Mouse (Mus musculus) embryonic facial prominence, embryonic 13.5 days (tissue): Measurements from ENCODE around the gene Pum1. TPM values are rescaled to one million over a fixed set of nuclear protein-coding genes. Genes with fewer than 3 reads are reported as not detected.
"Not testable (repeated sequence)": the region's sequence is repeated elsewhere in the genome, so short reads cannot be mapped to it uniquely, and the experiment has no call there.

ENCODE experiments used
- ATAC-seq: fragments of 200-750 bp; cut with Nextera tagmentation; 2 replicates; pipeline ENCODE4 v1.8.0; 2017; ENCODE audit warnings: low read depth; ENCODE audit not compliant: insufficient number of reproducible peaks, insufficient read depth, low FRiP score, low TSS enrichment
- H3K27ac ChIP-seq: fragments of 300-500 bp; sonication (generic); 2 replicates; pipeline ENCODE4 v1.5.1; 2015; ENCODE audit warnings: moderate library complexity, mild to moderate bottlenecking, inconsistent platforms
- H3K27me3 ChIP-seq: fragments of 300-500 bp; sonication (generic); 2 replicates; pipeline ENCODE4 v1.6.1; 2015; ENCODE audit warnings: mild to moderate bottlenecking, inconsistent platforms
- H3K36me3 ChIP-seq: fragments of 300-500 bp; sonication (generic); 2 replicates; pipeline ENCODE4 v1.6.1; 2015; ENCODE audit warnings: mild to moderate bottlenecking, inconsistent platforms
- H3K4me1 ChIP-seq: fragments of 300-500 bp; sonication (generic); 2 replicates; pipeline ENCODE4 v1.6.1; 2015; ENCODE audit warnings: inconsistent platforms
- H3K4me2 ChIP-seq: fragments of 300-500 bp; sonication (generic); 2 replicates; pipeline ENCODE4 v1.6.1; 2015; ENCODE audit warnings: moderate library complexity, mild to moderate bottlenecking, inconsistent platforms
- H3K4me3 ChIP-seq: fragments of 300-500 bp; sonication (generic); 2 replicates; pipeline ENCODE4 v1.5.1; 2015; ENCODE audit warnings: mild to moderate bottlenecking, inconsistent platforms
- H3K9ac ChIP-seq: fragments of 300-500 bp; sonication (generic); 2 replicates; pipeline ENCODE4 v1.6.1; 2015; ENCODE audit warnings: mild to moderate bottlenecking, inconsistent platforms
- H3K9me3 ChIP-seq: fragments of 300-500 bp; sonication (generic); 2 replicates; pipeline ENCODE4 v1.6.1; 2016; ENCODE audit warnings: inconsistent platforms
- WGBS: fragments of 180-500 bp; shearing (Covaris S2); methylation state at CpG from one replicate; pipeline ENCODE4 v1.1.7; 2015; ENCODE audit warnings: mixed read lengths; 5-methylcytosine and 5-hydroxymethylcytosine counted together
- polyA plus RNA-seq: library from polyadenylated mRNA; unstranded; fragments of >200 nt; fragmentation: Nextera tagmentation; extraction: Ambion mirVana; gene quantifications from 2 replicates; pipeline ENCODE4 v1.2.1, GENCODE M21; 2015

The Pum1 gene
- polyA plus RNA-seq, 1 experiment from 2014 or later, result 103 TPM

DNA sequence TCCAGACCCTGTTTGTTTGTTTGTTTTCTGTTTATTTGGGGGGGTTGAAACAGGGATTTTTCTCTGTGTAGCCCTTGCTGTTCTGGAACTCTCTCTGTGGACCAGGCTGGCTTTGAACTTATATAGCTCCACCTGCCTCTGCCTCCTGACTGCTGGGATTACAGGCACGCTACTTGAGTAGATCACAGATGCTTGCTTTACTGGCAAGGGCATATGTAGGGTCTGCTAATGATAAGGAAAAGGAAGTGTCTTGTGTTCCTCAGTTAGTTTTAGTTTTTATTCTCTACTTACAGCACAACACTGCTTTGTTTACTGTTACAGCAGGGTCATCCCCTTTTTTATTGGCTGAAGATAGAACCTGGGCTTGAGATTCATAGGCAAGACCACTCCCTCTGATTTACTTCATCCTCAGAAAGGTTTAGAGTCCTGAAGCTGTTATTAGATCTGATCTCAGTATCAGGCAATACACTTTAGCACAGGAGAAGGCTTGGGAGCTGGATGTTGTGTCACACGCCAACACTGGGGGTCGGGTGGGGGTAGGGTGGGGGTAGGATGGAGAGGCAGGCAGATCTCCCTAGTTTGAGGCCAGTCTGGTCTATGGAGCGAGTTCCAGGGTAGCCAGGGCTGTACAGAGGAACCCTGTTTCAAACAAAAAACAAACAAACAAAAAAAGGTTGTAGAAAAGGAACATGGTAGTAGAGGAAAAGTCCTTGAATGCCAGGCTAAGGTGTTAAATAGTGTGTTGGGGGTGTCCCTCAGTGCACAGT, 8.1 kb downstream of the Pum1 start:
- H3K27me3 ChIP-seq, result no peaks in the 10 kb centered on the region
- no peak overlapping the region for H3K27ac ChIP-seq
- 86% methylated on average over 4 of the region's 4 CpGs for WGBS
- H3K4me3 ChIP-seq, result no peak overlapping the region
- peaks cover 26% of the 10 kb centered on the region for H3K4me1 ChIP-seq
- H3K9me3 ChIP-seq, result no peaks in the 10 kb centered on the region
- no peak overlapping the region for H3K4me2 ChIP-seq
- peaks cover 60% of the 10 kb centered on the region for H3K36me3 ChIP-seq
- ATAC-seq, result no peak
- H3K9ac ChIP-seq, result no peak overlapping the region

DNA sequence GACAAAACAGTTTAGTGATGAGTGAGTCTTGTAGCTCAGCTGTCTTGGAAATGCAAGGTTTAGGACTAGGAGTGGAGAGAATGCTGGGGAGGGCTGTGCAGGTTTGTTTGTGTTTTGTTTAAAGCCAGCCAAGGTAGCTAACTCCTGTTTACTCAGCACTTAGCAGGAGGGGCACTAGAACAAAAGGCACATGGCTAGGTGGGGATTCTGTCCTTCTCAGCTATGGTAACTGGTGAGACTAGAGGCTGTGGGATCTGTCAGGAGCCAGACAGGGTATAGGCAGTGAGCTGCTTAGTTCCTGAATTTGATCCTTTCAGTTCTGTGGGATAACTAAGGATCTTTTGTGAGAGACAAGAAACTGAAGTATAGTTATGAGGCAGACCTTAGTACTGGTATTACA, 9.0 kb downstream of the Pum1 start:
- Histone ChIP-seq H3K27ac (no peak overlapping the region), H3K36me3 (peaks cover 68% of the 10 kb centered on the region), H3K9me3 (no peaks in the 10 kb centered on the region), H3K4me3 (no peak overlapping the region), H3K9ac (no peak overlapping the region), H3K4me2 (no peak overlapping the region), H3K27me3 (no peaks in the 10 kb centered on the region), H3K4me1 (peaks cover 21% of the 10 kb centered on the region)
- ATAC-seq, result no peak

DNA sequence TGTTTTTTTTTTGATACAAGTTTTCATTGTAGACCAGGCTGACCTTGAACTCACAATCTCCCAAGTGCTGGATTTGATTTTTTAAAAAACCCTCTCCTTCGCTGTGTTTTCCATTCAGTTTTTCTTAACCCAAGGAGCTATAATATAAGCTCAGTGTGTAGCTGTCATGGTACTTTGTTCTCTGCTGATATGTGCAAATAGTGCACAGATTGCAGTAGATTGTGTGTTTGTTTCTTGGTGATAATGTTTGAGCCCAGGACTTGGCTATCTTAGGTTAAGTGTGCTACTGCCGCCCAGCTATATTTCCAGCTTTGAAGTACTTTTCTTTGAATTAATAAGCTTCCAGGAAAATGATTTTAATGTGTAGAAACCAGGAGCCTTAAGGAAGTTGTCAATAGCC, 13.6 kb downstream of the Pum1 start:
- ATAC-seq, result no peak

DNA sequence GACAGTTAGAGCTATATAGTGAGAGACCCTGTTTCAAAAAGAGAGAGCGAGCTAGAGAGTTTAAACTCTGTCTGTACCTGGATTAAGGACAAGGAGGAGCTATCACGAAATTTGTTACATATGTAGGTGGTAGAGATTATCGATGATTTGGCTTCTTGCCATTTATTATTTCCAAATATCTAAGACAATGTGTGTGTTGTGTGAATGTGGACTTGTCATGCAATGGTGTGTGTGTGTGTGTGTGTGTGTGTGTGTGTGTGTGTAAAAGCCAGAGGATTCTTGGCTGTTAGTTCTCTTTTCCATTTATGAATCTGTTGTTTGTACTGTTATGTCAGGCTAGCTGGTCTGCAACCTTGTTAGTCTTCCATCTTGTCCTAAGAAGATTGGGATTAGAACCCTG, 15.0 kb downstream of the Pum1 start:
- Histone ChIP-seq H3K4me3 (no peak overlapping the region), H3K9ac (no peak overlapping the region), H3K27ac (no peak overlapping the region), H3K27me3 (no peaks in the 10 kb centered on the region), H3K4me1 (0 out of 2 replicates have a peak, but pooled peaks cover 4% of the 10 kb centered on the region), H3K4me2 (no peak overlapping the region), H3K36me3 (peaks cover 84% of the 10 kb centered on the region), H3K9me3 (no peaks in the 10 kb centered on the region)
- WGBS, result 93% methylated on average over 3 of the region's 3 CpGs
- no peak for ATAC-seq

More for the DNA sequence above, 13.6 kb downstream of the Pum1 start:
- Histone ChIP-seq H3K4me3 (no peak overlapping the region), H3K9ac (no peak overlapping the region), H3K27ac (no peak overlapping the region), H3K36me3 (peaks cover 85% of the 10 kb centered on the region), H3K27me3 (no peaks in the 10 kb centered on the region), H3K4me1 (0 out of 2 replicates have a peak, but pooled peaks cover 4% of the 10 kb centered on the region), H3K4me2 (no peak overlapping the region), H3K9me3 (no peaks in the 10 kb centered on the region)
- 89% methylated on average over 2 of the region's 2 CpGs for WGBS

DNA sequence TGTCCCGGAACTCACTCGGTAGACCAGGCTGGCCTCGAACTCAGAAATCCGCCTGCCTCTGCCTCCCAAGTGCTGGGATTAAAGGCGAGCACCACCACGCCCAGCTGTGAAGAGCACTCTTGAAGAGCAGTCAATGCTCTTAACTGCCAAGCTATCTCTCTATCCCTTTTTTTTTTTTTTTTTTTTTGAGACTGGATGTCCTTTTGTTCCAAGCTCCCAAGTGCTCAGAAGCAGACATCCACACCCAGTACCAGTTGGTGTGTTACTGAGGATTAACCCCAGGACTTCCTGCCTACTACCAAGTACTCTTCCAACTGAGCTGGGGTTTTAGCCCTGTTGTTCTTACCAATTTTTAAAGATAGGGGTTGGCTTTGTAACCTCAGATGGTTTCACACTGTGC, 17.6 kb downstream of the Pum1 start:
- H3K27me3 ChIP-seq, result no peaks in the 10 kb centered on the region
- peaks cover 70% of the 10 kb centered on the region for H3K36me3 ChIP-seq
- 89% methylated on average over 6 of the region's 6 CpGs for WGBS
- H3K4me1 ChIP-seq, result no peaks in the 10 kb centered on the region
- H3K9ac ChIP-seq, result no peak overlapping the region
- H3K27ac ChIP-seq, result no peak overlapping the region
- ATAC-seq, result no peak
- no peak overlapping the region for H3K4me3 ChIP-seq
- no peaks in the 10 kb centered on the region for H3K9me3 ChIP-seq
- H3K4me2 ChIP-seq, result no peak overlapping the region

DNA sequence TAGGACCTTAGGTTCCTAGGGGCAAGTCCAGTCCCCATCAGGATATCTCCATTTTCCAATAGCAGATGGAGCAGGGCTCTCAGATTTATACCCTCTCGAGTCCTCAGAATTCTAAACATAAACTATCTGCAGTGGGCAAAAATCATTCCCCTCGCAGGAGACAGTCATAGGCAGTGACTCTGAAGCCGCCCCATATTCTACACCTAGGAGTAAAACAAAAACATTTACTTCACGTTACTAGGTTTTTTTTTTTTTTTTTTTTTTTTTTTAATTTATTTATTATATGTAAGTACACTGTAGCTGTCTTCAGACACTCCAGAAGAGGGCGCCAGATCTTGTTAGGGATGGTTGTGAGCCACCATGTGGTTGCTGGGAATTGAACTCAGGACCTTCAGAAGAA, 19.9 kb downstream of the Pum1 start:
- peaks cover 56% of the 10 kb centered on the region for H3K36me3 ChIP-seq
- not testable (repeated sequence) for H3K4me3 ChIP-seq, ATAC-seq, H3K27me3 ChIP-seq, H3K27ac ChIP-seq, H3K9ac ChIP-seq, H3K9me3 ChIP-seq, H3K4me2 ChIP-seq, H3K4me1 ChIP-seq
- 89% methylated on average over 4 of the region's 5 CpGs for WGBS

DNA sequence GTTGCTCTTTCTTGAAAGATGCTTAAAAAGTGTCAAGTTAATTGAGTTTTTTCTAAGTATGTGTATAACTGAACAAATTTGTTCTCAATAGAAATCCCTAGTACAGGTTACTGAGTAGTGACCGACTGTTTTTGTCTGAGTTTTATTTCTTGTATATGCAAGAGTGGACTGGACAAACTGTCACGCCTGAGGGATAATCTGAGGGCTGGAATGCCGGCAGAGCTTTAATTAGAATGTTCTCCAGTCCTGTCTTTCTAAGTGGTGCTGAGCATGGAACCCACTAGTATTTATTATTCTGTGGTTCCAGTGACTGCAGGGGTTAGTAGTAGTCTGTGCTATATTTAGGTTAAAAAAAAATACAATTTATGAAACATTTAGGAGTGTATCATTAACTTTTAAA, 30.8 kb downstream of the Pum1 start:
- Histone ChIP-seq H3K4me2 (no peak overlapping the region), H3K9me3 (no peaks in the 10 kb centered on the region), H3K9ac (no peak overlapping the region), H3K27me3 (no peaks in the 10 kb centered on the region), H3K4me3 (no peak overlapping the region), H3K4me1 (no peaks in the 10 kb centered on the region), H3K27ac (no peak overlapping the region), H3K36me3 (peaks cover 40% of the 10 kb centered on the region)
- no peak for ATAC-seq
- 73% methylated on average over 3 of the region's 3 CpGs for WGBS

DNA sequence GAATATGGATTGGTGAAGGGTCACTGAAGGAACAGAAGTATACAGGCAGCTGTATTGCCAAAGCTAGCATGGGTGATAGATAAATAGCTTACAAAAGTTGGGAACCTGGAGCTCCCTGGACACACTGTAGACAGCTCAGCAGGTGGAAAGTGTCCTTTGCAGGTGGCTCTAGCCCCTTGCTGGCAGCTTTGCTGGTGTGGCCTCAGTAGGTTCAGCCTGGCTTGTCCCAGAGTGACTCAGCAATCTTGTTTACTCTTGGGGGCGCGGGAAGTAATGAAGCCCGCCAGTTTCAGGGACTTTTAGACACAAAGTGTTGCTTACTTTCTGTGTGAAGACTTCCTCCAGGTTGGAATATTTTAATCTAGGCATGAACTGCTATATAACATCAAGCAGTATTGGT, 31.9 kb downstream of the Pum1 start:
- no peak overlapping the region for H3K9ac ChIP-seq
- H3K4me2 ChIP-seq, result no peak overlapping the region
- H3K27ac ChIP-seq, result no peak overlapping the region
- H3K36me3 ChIP-seq, result peaks cover 37% of the 10 kb centered on the region
- H3K9me3 ChIP-seq, result no peaks in the 10 kb centered on the region
- H3K27me3 ChIP-seq, result no peaks in the 10 kb centered on the region
- no peak for ATAC-seq
- WGBS, result 91% methylated on average over 3 of the region's 3 CpGs
- peaks cover 3% of the 10 kb centered on the region for H3K4me1 ChIP-seq
- no peak overlapping the region for H3K4me3 ChIP-seq

DNA sequence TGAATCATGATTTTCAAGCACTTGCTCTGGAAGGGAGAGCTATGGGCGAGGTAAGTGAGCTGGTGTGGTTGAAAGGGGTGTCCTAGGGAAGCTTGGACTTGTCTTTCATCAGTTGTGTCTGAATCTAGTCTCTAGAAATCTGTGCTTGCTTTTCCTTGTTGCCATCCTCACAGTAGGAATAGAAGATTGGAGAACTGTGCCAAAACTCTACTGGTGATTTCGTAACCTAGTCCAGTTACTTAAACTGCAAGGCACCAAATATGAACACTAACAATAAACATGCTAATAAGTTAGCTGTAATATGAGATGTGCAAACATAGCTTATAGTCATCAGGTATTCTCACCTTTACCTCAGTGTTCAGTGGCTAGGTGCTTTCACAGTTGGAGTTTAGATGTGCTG, 37.9 kb downstream of the Pum1 start:
- H3K9me3 ChIP-seq, result no peaks in the 10 kb centered on the region
- H3K4me1 ChIP-seq, result peaks cover 6% of the 10 kb centered on the region
- no peak overlapping the region for H3K27ac ChIP-seq
- ATAC-seq, result no peak
- H3K4me3 ChIP-seq, result no peak overlapping the region
- no peak overlapping the region for H3K4me2 ChIP-seq
- H3K27me3 ChIP-seq, result no peaks in the 10 kb centered on the region
- 90% methylated on average over 2 of the region's 2 CpGs for WGBS
- no peak overlapping the region for H3K9ac ChIP-seq
- peaks cover 50% of the 10 kb centered on the region for H3K36me3 ChIP-seq

DNA sequence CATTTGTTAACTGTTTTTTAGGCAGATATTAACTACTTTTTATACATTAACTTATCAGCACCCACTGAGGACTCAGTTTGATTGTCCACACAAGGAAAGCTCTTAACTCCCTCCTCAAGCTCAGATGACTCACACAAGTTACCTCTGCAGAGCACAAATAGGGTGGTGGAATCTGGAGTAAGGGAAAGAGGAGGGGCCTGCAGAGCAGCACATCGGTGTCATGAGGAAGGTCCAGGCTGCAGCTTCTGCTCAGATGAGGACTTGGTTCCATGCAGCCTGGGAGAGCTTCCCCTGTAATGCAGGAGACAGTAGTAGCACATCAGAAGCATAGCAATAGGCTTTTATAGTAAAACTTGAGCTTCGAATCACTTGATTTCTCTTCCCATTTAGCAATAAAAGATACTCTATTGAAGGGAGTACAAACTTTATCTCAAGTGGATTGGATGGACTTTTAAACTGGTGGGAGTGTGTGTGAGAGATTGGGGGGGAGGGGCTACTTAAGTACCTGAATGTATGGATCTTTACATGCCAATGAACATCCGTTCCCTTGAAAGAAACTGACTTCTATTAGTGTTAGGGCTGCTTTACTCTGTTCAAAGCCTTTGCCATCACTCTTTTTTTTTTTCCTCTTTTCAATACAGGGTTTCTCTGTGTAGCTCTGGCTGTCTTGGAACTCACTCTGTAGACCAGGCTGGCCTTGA, 39.9 kb downstream of the Pum1 start:
- H3K4me1 ChIP-seq, result peaks cover 6% of the 10 kb centered on the region

DNA sequence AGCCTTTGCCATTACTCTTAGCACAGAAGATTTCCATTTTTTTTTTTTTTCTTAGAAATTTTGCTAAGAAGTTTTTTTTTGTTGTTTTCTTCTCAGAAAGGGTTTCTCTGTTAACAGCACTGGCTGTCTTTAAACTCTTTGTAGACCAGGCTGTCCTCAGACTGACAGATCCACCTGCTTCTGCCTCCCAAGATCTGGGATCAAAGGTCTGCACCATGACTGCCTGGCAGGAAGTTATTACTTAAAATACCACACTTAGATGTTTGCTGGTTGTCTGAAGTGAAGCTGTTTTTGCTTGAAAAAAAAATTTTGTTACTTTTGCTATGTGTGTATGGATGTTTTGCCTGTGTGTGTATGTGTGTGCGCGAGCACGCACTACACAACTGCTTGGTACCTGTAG, 40.5 kb downstream of the Pum1 start:
- no peak overlapping the region for H3K4me3 ChIP-seq
- H3K27me3 ChIP-seq, result no peaks in the 10 kb centered on the region
- H3K9ac ChIP-seq, result no peak overlapping the region
- ATAC-seq, result no peak
- WGBS, result 98% methylated on average over 3 of the region's 3 CpGs
- no peak overlapping the region for H3K4me2 ChIP-seq
- H3K4me1 ChIP-seq, result peaks cover 11% of the 10 kb centered on the region
- H3K27ac ChIP-seq, result no peak overlapping the region
- no peaks in the 10 kb centered on the region for H3K9me3 ChIP-seq
- peaks cover 58% of the 10 kb centered on the region for H3K36me3 ChIP-seq

More for the DNA sequence above, 39.9 kb downstream of the Pum1 start:
- no peak for ATAC-seq
- Histone ChIP-seq H3K36me3 (peaks cover 53% of the 10 kb centered on the region), H3K4me2 (no peak overlapping the region), H3K9ac (no peak overlapping the region), H3K27me3 (no peaks in the 10 kb centered on the region), H3K27ac (no peak overlapping the region), H3K9me3 (no peaks in the 10 kb centered on the region), H3K4me3 (no peak overlapping the region)
- 88% methylated on average over 3 of the region's 3 CpGs for WGBS

DNA sequence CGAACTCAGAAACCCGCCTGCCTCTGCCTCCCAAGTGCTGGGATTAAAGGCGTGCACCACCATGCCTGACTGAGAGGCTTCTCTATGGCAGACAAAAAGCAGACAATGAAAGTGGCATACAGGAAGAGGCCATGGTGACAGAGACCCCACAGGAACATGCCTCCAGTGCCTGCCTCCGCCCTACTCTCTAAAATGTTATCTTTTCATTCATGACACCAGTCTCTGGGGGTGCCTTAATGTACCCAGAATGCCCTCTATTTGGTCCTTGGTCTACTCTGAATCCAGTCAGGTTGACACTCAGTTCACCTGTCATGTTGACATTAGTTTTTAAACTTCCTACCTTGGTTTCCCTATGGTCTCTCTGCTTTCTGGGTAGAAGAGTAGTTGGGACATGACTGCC, 41.5 kb downstream of the Pum1 start:
- Histone ChIP-seq H3K9ac (no peak overlapping the region), H3K4me2 (no peak overlapping the region), H3K4me3 (no peak overlapping the region), H3K4me1 (peaks cover 11% of the 10 kb centered on the region), H3K36me3 (peaks cover 58% of the 10 kb centered on the region), H3K27me3 (no peaks in the 10 kb centered on the region), H3K9me3 (no peaks in the 10 kb centered on the region), H3K27ac (no peak overlapping the region)
- 98% methylated on average over 4 of the region's 4 CpGs for WGBS
- no peak for ATAC-seq
